Mouse (Mus musculus) heart, embryonic 11.5 days (tissue): ENCODE data around the gene Nanos2. TPM values are rescaled to one million over a fixed set of nuclear protein-coding genes. Genes with fewer than 3 reads are reported as not detected.
A peak's percentile ranks its signal among the peaks of the same experiment; 100 is the strongest.

Source experiments
- ATAC-seq: fragments of 200-750 bp; cut with Nextera tagmentation; replicated peaks from 2 replicates; pipeline ENCODE4 v1.8.0; 2017; ENCODE audit warnings: moderate library complexity; ENCODE audit not compliant: insufficient number of reproducible peaks, low FRiP score, low TSS enrichment
- H3K27ac ChIP-seq: fragments of 300-500 bp; sonication (generic); 2 replicates; pipeline ENCODE4 v1.5.1; 2014; ENCODE audit warnings: mild to moderate bottlenecking, low read depth, low read length
- H3K27me3 ChIP-seq: fragments of 300-500 bp; sonication (generic); 2 replicates; pipeline ENCODE4 v1.6.1; 2014; ENCODE audit warnings: mild to moderate bottlenecking, low read length, mixed read lengths; ENCODE audit not compliant: control insufficient read depth, insufficient read depth
- H3K36me3 ChIP-seq: fragments of 300-500 bp; sonication (generic); 2 replicates; pipeline ENCODE4 v1.6.1; 2014; ENCODE audit warnings: mild to moderate bottlenecking, low read length, moderate library complexity, mixed read lengths; ENCODE audit not compliant: control insufficient read depth, insufficient read depth
- H3K4me1 ChIP-seq: fragments of 300-500 bp; sonication (generic); 2 replicates; pipeline ENCODE4 v1.6.1; 2014; ENCODE audit warnings: low read length; ENCODE audit not compliant: control insufficient read depth, insufficient read depth
- H3K4me2 ChIP-seq: fragments of 300-500 bp; sonication (generic); 2 replicates; pipeline ENCODE4 v1.6.1; 2014; ENCODE audit warnings: mild to moderate bottlenecking, moderate library complexity
- H3K4me3 ChIP-seq: fragments of 300-500 bp; sonication (generic); 2 replicates; pipeline ENCODE4 v1.5.1; 2014; ENCODE audit warnings: low read depth, low read length
- H3K9ac ChIP-seq: fragments of 300-500 bp; sonication (generic); 2 replicates; pipeline ENCODE4 v1.6.1; 2014; ENCODE audit warnings: mild to moderate bottlenecking, low read depth, low read length, moderate library complexity
- H3K9me3 ChIP-seq: fragments of 300-500 bp; sonication (generic); replicated peaks from 2 replicates; pipeline ENCODE4 v1.6.1; 2016; ENCODE audit warnings: low read length; ENCODE audit not compliant: control insufficient read depth
- WGBS: fragments of 180-500 bp; shearing (Covaris S2); extraction: QIAGEN DNeasy Blood & Tissue Kit; methylation state at CpG from one replicate; pipeline ENCODE4 v1.1.7; 2014; ENCODE audit not compliant: insufficient replicate concordance; 5-methylcytosine and 5-hydroxymethylcytosine counted together
- polyA plus RNA-seq: library from polyadenylated mRNA; unstranded; fragments of >200 nt; fragmentation: Nextera tagmentation; extraction: Ambion mirVana; gene quantifications from 2 replicates; pipeline ENCODE4 v1.2.1, GENCODE M21; 2014

The Nanos2 gene
- polyA plus RNA-seq, 1 experiment from 2014 or later = not detected

- H3K27ac ChIP-seq = no peak overlapping the region
- no peak overlapping the region for H3K4me2 ChIP-seq
- no peaks in the 10 kb centered on the region for H3K36me3 ChIP-seq
- H3K4me1 ChIP-seq = peaks cover 9% of the 10 kb centered on the region
- no peak for ATAC-seq
- no peak overlapping the region for H3K9ac ChIP-seq
- no peaks in the 10 kb centered on the region for H3K9me3 ChIP-seq
- H3K27me3 ChIP-seq = peaks cover 8% of the 10 kb centered on the region
- H3K4me3 ChIP-seq = no peak overlapping the region
- 86% methylated on average over 4 of the region's 4 CpGs for WGBS
These were observed 28.8 kb downstream of the Nanos2 start for GRCm38 (mm10) chr7:19016042-19016441.

- WGBS = 85% methylated on average over 7 of the region's 7 CpGs
- Histone ChIP-seq H3K4me3 (no peak overlapping the region), H3K9ac (no peak overlapping the region), H3K4me2 (no peak overlapping the region), H3K27me3 (peaks cover 25% of the 10 kb centered on the region), H3K27ac (no peak overlapping the region), H3K4me1 (no peaks in the 10 kb centered on the region), H3K9me3 (no peaks in the 10 kb centered on the region), H3K36me3 (no peaks in the 10 kb centered on the region)
- no peak for ATAC-seq
These were observed 30.7 kb downstream of the Nanos2 start for GRCm38 (mm10) chr7:19017909-19018308.

DNA sequence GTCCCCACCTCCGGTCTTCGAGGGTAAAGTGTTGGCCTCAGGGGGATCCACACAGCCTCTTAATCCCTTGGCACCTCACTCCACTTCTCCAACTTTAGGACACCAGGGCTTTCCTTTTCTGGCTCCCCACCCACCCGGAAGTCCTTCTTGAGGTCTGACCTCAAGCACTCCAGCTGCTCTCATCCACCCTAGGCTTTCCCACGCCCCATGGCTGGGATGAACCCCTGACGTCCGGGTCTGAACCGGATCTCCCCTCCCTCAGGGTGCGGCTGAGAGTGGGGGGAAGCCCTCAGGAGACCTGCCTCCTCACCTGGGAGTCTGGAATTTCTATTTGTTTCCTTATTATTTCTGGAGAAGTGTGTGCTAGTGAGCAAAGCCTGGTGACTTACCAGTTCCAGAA is 33.8 kb downstream of the Nanos2 start:
- H3K9me3 ChIP-seq = no peaks in the 10 kb centered on the region
- no peak overlapping the region for H3K4me3 ChIP-seq
- H3K4me1 ChIP-seq = peaks cover 13% of the 10 kb centered on the region; the same call in 1 of the 2 replicates
- WGBS = 11% methylated on average over 8 of the region's 8 CpGs
- H3K27ac ChIP-seq = no peak overlapping the region
- H3K9ac ChIP-seq = no peak overlapping the region
- H3K27me3 ChIP-seq = peaks cover 35% of the 10 kb centered on the region
- H3K36me3 ChIP-seq = no peaks in the 10 kb centered on the region
- no peak overlapping the region for H3K4me2 ChIP-seq
- ATAC-seq = no peak

GRCm38 (mm10) chr7:19022189-19022958 is 35.2 kb downstream of the Nanos2 start:
- WGBS = 50% methylated on average over 18 of the region's 18 CpGs
- no peak overlapping the region for H3K4me2 ChIP-seq
- no peak overlapping the region for H3K4me3 ChIP-seq

DNA sequence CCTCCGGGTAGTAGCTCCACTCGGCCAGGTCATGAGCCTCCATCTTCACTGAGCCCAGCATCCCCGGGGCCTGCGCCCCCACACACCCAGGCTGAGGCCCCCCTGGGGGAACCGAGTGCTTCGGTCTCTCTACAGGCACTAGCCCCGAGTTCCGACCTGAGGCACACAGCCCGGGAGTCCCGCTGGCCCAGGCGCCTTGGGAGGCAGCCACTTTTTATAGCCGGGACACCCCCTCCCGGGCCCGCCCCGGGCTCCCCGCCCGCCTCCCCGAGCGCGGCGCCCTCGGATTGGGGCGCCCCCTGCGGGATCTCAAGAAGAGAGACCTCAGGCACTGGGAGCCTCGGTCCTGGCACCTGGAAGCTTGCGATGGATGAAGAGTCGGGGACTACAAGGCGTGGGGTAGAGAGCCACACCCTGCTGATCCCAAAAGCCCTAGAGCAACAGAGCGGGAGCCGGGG is 36.2 kb downstream of the Nanos2 start, which contains the start of gene Foxa3:
TSS of gene Foxa3 (minus strand) at position 182 of the 458 bp plus-strand sequence.
- Histone ChIP-seq H3K4me1 (peaks cover 13% of the 10 kb centered on the region; the same call in 1 of the 2 replicates), H3K4me2 (peak within 1 kb of the TSS; percentile 90), H3K9me3 (no peaks in the 10 kb centered on the region), H3K27me3 (peaks cover 35% of the 10 kb centered on the region), H3K36me3 (no peaks in the 10 kb centered on the region), H3K9ac (peak within 1 kb of the TSS; percentile 94), H3K27ac (peak within 1 kb of the TSS; percentile 60), H3K4me3 (peak within 1 kb of the TSS; percentile 78)
- 4% methylated on average over 29 of the region's 30 CpGs for WGBS
- ATAC-seq = no peak; the same call in 1 of the 2 replicates

More at GRCm38 (mm10) chr7:19022189-19022958, 35.2 kb downstream of the Nanos2 start:
- H3K9me3 ChIP-seq = no peaks in the 10 kb centered on the region
- no peak overlapping the region for H3K9ac ChIP-seq
- peaks cover 13% of the 10 kb centered on the region; the same call in 1 of the 2 replicates for H3K4me1 ChIP-seq
- ATAC-seq = no peak
- H3K27ac ChIP-seq = no peak overlapping the region
- H3K36me3 ChIP-seq = no peaks in the 10 kb centered on the region
- peaks cover 35% of the 10 kb centered on the region for H3K27me3 ChIP-seq

DNA sequence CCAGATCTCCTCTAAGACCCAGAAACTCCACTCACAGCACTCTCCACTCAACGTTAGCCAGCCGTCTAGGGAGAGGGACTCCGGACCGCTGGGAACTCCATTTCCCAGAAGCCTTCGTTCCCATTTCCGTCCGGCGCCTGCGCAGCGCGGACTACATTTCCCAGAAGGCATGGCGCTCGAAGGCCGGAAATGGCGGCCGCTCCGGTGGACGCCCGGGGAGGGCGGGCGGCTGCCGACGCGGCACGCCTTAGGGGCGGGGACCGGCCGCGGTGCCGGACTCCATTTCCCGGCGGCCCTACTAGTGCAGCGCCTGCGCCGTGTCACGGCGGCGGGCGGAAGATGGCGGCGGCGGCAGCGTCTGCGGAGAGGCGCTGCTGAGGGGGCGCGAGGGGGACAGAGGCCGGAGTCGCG is 36.9 kb downstream of the Nanos2 start, which contains the start of gene Sympk:
TSS of gene Sympk (plus strand) at position 282 of the 411 bp plus-strand sequence.
- Histone ChIP-seq H3K27ac (peak within 1 kb of the TSS; percentile 60), H3K9ac (peak within 1 kb of the TSS; percentile 94), H3K4me1 (peaks cover 13% of the 10 kb centered on the region; the same call in 1 of the 2 replicates), H3K9me3 (no peaks in the 10 kb centered on the region), H3K36me3 (peaks cover 1% of the 10 kb centered on the region; the same call in 1 of the 2 replicates), H3K4me2 (peak within 1 kb of the TSS; percentile 90), H3K27me3 (peaks cover 35% of the 10 kb centered on the region), H3K4me3 (peak within 1 kb of the TSS; percentile 78)
- 1% methylated on average over 42 of the region's 50 CpGs for WGBS
- peak; percentile 91 for ATAC-seq

DNA sequence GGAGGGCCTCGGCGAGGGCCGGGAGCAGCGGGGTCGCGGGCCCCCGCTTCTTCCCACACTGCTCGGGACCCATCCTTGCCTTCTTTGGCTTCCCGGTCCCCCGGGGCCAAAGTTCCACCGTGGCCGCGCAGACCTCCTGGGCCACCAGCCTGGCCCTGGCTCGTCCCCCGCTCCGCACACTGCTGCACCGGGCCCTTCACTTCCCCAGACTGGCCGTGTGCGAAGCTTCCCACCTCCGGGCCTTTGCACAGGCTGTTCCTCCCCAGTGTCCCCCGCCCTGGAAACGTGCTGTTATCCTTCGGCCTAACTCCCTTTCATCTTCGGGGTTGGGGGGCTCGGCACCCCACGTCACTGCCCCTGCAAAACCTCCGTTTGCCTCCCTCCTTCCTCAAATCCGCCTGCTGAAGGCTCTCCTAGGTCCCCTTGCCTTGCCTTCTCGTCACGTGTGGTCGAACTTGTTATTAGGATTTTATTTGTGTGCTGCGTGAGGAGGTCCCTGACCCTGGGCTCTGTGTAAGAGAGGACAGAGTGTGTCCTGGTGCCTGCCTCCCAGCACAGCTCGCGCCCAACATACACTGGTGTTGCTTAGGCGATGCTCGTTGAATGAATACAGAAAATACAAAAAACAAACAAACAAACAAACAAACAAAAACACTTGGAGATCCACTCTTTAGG is 37.5 kb downstream of the Nanos2 start:
- ATAC-seq = peak; percentile 16
- WGBS = 2% methylated on average over 34 of the region's 36 CpGs
- Histone ChIP-seq H3K4me3 (peak overlapping the region; percentile 78), H3K9me3 (no peaks in the 10 kb centered on the region), H3K4me1 (peaks cover 13% of the 10 kb centered on the region; the same call in 1 of the 2 replicates), H3K9ac (peak overlapping the region; percentile 94), H3K27ac (peak overlapping the region; percentile 60), H3K27me3 (peaks cover 35% of the 10 kb centered on the region), H3K4me2 (peak overlapping the region; percentile 90), H3K36me3 (peaks cover 7% of the 10 kb centered on the region; the same call in 1 of the 2 replicates)

DNA sequence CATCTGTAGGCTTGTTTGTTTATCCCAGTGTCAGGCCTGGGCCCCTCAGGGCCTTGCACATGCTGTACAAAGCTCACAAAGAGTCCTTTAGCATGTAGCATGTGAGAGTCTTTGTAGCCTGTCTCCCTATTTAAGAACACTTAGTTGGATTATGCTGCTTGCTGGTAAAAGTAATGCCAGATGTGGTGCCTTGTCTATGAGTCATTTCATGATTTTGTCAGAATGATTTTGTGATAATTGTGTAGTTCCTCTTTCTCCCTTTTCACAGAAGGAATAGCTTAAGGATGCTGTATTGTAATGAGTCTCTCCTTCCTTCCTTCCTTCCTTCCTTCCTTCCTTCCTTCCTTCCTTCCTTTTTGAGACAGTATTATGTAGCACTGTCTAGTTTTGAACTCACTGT is 40.9 kb downstream of the Nanos2 start:
- Histone ChIP-seq H3K36me3 (peaks cover 32% of the 10 kb centered on the region), H3K4me3 (no peak overlapping the region), H3K9me3 (no peaks in the 10 kb centered on the region), H3K27me3 (peaks cover 8% of the 10 kb centered on the region), H3K9ac (no peak overlapping the region), H3K4me2 (no peak overlapping the region), H3K27ac (no peak overlapping the region), H3K4me1 (peaks cover 13% of the 10 kb centered on the region; the same call in 1 of the 2 replicates)
- no peak for ATAC-seq
